Mouse (Mus musculus) hindbrain, embryonic 14.5 days (tissue): ENCODE results near the gene Kdm6b. TPM values are rescaled to one million over a fixed set of nuclear protein-coding genes. Genes with fewer than 3 reads are reported as not detected.

ENCODE experiments used
- ATAC-seq: fragments of 200-750 bp; cut with Nextera tagmentation; 2 replicates; pipeline ENCODE4 v1.8.0; 2017; ENCODE audit warnings: moderate number of reproducible peaks, mild to moderate bottlenecking, moderate TSS enrichment, moderate library complexity; ENCODE audit not compliant: low FRiP score
- DNase-seq: peaks from one replicate; pipeline ENCODE4 v3.0.0-alpha.2; 2015; ENCODE audit warnings: low spot score
- H3K27ac ChIP-seq: fragments of 300-500 bp; sonication (generic); 2 replicates; pipeline ENCODE4 v1.5.1; 2014; ENCODE audit warnings: mild to moderate bottlenecking, moderate library complexity
- H3K27me3 ChIP-seq: fragments of 300-500 bp; sonication (generic); 2 replicates; pipeline ENCODE4 v1.6.1; 2014; ENCODE audit warnings: mild to moderate bottlenecking, low read length, mixed read lengths; ENCODE audit not compliant: control insufficient read depth, insufficient read depth
- H3K36me3 ChIP-seq: fragments of 300-500 bp; sonication (generic); replicated peaks from 2 replicates; pipeline ENCODE4 v1.6.1; 2014; ENCODE audit not compliant: control insufficient read depth, insufficient read depth
- H3K4me1 ChIP-seq: fragments of 300-500 bp; sonication (generic); replicated peaks from 2 replicates; pipeline ENCODE4 v1.6.1; 2014; ENCODE audit warnings: antibody characterized with exemption, low read length, mixed read lengths; ENCODE audit not compliant: control insufficient read depth, insufficient read depth
- H3K4me2 ChIP-seq: fragments of 300-500 bp; sonication (generic); replicated peaks from 2 replicates; pipeline ENCODE4 v1.6.1; 2014; ENCODE audit warnings: mild to moderate bottlenecking, moderate library complexity
- H3K4me3 ChIP-seq: fragments of 300-500 bp; sonication (generic); replicated peaks from 2 replicates; pipeline ENCODE4 v1.5.1; 2014; ENCODE audit warnings: mild to moderate bottlenecking, low read length
- H3K9ac ChIP-seq: fragments of 300-500 bp; sonication (generic); 2 replicates; pipeline ENCODE4 v1.6.1; 2014
- H3K9me3 ChIP-seq: fragments of 300-500 bp; sonication (generic); 2 replicates; pipeline ENCODE4 v1.6.1; 2016; ENCODE audit warnings: low read length; ENCODE audit not compliant: control insufficient read depth
- whole genome bisulfite sequencing: fragments of 180-500 bp; shearing (Covaris S2); extraction: QIAGEN DNeasy Blood & Tissue Kit; methylation state at CpG from one replicate; pipeline ENCODE4 v1.1.7; 2014; 5-methylcytosine and 5-hydroxymethylcytosine counted together
- polyA plus RNA-seq: library from polyadenylated mRNA; unstranded; fragments of >200 nt; fragmentation: Nextera tagmentation; extraction: Ambion mirVana; gene quantifications from 2 replicates; pipeline ENCODE4 v1.2.1, GENCODE M21; 2014

The Kdm6b gene
- polyA plus RNA-seq, 1 experiment from 2014 or later: 33.0 TPM

DNA sequence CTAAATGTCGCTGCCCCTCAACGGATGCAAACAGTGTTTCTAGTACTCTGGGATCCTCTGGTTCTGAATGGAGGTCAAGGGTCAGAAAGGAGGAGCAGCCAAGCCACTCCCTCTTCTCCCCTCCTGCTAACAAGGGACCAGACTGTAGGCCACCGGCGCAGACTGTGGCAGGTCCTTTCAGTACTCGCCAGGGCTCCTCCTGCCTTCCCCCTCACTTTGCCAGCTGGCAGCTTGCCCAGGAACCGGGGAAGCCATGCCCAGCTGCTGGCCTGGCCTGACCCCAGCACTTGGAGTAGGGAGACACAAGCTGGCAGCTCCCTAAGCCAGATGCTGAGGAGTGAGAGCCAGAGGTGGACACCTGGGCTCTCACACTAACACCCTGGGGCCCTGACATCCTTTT is 48.6 kb downstream of the Kdm6b start:
- Histone ChIP-seq H3K9me3 (no peaks in the 10 kb centered on the region), H3K27ac (peak overlapping the region; percentile 100), H3K4me3 (peak overlapping the region; percentile 4; the same call in 1 of the 2 replicates), H3K9ac (peak overlapping the region; percentile 64), H3K27me3 (no peaks in the 10 kb centered on the region), H3K4me1 (peaks cover 32% of the 10 kb centered on the region), H3K36me3 (peaks cover 46% of the 10 kb centered on the region), H3K4me2 (peak overlapping the region; percentile 97)
- WGBS: 2% methylated on average over 6 of the region's 6 CpGs
- ATAC-seq (peak; percentile 49), DNase-seq (peak; percentile 74)

DNA sequence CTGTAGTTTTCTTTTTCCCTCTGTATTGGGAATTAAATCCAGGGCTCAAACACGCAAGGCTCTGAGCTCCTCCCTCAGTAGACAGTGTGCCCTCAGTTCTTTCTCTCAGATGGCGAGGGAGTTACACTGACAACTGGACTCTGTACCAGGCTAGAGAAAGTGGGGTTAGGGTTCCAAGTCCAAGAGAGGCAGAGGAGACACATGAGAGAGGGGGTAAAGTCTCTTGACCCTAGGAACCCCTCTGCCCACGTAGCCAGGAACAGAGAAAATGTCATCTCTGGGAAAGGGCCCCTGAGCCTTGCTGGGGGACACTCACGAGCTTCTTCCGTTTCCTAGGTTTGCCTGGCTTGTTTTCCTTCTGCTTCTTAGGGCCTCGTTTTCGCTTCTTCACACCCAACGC is 49.1 kb downstream of the Kdm6b start:
- Histone ChIP-seq H3K9me3 (no peaks in the 10 kb centered on the region), H3K4me3 (no peak overlapping the region), H3K27me3 (no peaks in the 10 kb centered on the region), H3K36me3 (peaks cover 52% of the 10 kb centered on the region), H3K4me1 (peaks cover 32% of the 10 kb centered on the region), H3K27ac (peak overlapping the region; percentile 100; the same call in 1 of the 2 replicates), H3K4me2 (peak overlapping the region; percentile 97), H3K9ac (peak overlapping the region; percentile 18; the same call in 1 of the 2 replicates)
- 52% methylated on average over 8 of the region's 8 CpGs for WGBS
- DNase-seq (no peak), ATAC-seq (no peak)

DNA sequence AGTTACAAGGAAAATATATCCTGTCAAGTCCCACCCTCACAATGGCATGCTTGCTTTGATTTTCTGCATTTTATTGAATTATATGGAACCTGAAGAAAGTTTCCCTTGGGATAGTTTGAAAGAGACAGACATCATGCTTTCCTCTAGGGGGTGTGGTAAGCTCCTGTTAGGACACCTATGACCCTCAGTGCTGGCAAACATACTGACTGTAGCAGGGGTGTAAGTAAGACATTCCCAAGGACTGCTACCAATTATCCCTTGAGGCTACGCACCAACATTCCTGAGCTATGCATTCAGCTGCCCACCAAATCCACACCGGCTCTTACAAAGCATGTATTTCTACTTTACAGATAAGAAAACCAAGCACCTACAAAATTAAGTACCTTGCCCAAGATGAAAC is 51.0 kb downstream of the Kdm6b start:
- DNase-seq: no peak
- Histone ChIP-seq H3K36me3 (peaks cover 71% of the 10 kb centered on the region), H3K9me3 (no peaks in the 10 kb centered on the region), H3K27me3 (no peaks in the 10 kb centered on the region), H3K4me2 (no peak overlapping the region), H3K4me1 (peaks cover 26% of the 10 kb centered on the region), H3K27ac (no peak overlapping the region), H3K4me3 (no peak overlapping the region), H3K9ac (no peak overlapping the region)
- 86% methylated on average over 2 of the region's 2 CpGs for WGBS
- no peak for ATAC-seq

DNA sequence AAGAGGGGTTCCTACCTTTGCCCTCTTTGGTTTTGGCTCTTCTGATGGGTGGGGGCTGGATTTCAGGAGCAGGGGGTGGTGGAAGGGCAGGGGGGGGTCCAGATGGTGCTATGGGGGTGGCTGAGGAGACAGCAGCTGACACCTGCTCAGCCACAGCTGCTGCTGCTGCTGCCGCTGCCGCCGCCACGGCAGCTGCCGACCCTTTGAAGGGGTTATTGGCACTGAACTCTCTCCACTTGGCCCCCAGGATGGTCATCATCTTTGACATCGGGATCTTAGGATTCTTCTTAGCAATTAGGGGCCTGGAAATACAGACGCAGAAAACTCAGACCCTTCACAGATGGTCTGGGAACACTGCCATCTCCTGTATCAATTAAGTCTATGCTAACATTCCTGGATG is 51.5 kb downstream of the Kdm6b start:
- Histone ChIP-seq H3K9ac (no peak overlapping the region), H3K9me3 (no peaks in the 10 kb centered on the region), H3K4me3 (no peak overlapping the region), H3K27me3 (no peaks in the 10 kb centered on the region), H3K36me3 (peaks cover 75% of the 10 kb centered on the region), H3K4me2 (no peak overlapping the region), H3K27ac (no peak overlapping the region), H3K4me1 (peaks cover 26% of the 10 kb centered on the region)
- no peak for DNase-seq
- ATAC-seq: no peak
- 40% methylated on average over 7 of the region's 7 CpGs for WGBS

DNA sequence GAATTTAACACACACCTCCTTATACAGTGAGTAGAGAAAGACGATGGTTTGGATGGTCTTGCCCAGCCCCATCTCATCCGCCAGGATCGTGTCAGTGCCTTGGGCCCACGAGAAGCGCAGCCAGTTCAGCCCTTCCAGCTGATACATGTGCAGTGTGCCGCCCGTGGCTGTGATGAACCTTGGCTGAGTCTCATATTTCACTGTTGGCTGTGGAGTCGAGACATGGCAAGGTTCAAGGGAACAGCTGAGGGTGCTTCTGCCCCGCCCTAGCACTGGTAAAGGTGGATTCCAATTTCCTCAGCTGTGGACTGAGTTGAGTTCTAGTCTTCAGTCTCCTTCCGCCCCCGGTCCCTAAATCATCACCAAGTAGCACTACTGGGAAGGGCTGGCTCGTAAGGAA is 55.8 kb downstream of the Kdm6b start:
- H3K4me2 ChIP-seq: no peak overlapping the region
- H3K36me3 ChIP-seq: peaks cover 100% of the 10 kb centered on the region
- no peak overlapping the region for H3K27ac ChIP-seq
- ATAC-seq (no peak), DNase-seq (no peak)
- no peaks in the 10 kb centered on the region for H3K27me3 ChIP-seq
- H3K9me3 ChIP-seq: no peaks in the 10 kb centered on the region
- no peak overlapping the region for H3K4me3 ChIP-seq
- no peaks in the 10 kb centered on the region for H3K4me1 ChIP-seq
- WGBS: 95% methylated on average over 12 of the region's 12 CpGs
- no peak overlapping the region for H3K9ac ChIP-seq

DNA sequence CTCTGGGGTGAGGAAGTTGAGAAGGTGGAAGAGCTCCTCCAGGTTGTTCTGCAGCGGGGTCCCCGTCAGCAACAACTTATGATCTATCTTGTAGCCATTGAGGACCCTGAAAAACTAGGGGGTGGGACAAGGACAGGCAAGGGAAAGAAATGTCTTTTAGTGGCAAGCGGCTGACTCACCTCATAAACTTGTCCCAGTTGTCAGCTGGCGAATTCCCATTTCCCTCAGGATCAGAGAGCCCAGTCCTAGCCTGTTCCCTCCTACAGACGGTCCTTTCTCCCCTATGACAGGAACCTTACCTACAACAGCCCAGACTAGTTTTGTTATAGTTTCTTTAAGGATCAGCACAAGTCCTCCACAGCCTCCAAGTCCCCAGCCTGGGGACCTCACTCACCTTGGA is 56.9 kb downstream of the Kdm6b start:
- Histone ChIP-seq H3K27me3 (no peaks in the 10 kb centered on the region), H3K4me2 (no peak overlapping the region), H3K9ac (no peak overlapping the region), H3K4me1 (no peaks in the 10 kb centered on the region), H3K27ac (no peak overlapping the region), H3K36me3 (peaks cover 100% of the 10 kb centered on the region), H3K4me3 (no peak overlapping the region), H3K9me3 (no peaks in the 10 kb centered on the region)
- WGBS: 90% methylated on average over 5 of the region's 5 CpGs
- no peak for ATAC-seq
- no peak for DNase-seq

Other genes starting within 250 kb of the Kdm6b start
- 0.25 and 0.30 TPM in 2 replicates for gene Alox8, start 215.8 kb downstream of the Kdm6b start, polyA plus RNA-seq
- gene Gucy2e, start 176.6 kb downstream of the Kdm6b start, polyA plus RNA-seq: 0.29 and 0.34 TPM in 2 replicates
- gene Cntrob, start 89.9 kb downstream of the Kdm6b start, polyA plus RNA-seq: 11.0 and 12.3 TPM in 2 replicates
- 176 and 197 TPM in 2 replicates for gene Trappc1, start 89.7 kb downstream of the Kdm6b start, polyA plus RNA-seq
- 4.3 and 4.7 TPM in 2 replicates for gene Kcnab3, start 87.4 kb downstream of the Kdm6b start, polyA plus RNA-seq
- 224 and 231 TPM in 2 replicates for gene Rnf227, start 73.2 kb downstream of the Kdm6b start, polyA plus RNA-seq
- 67.5 and 76.6 TPM in 2 replicates for gene Chd3, start 44.3 kb downstream of the Kdm6b start, polyA plus RNA-seq
- gene Naa38, start 18.2 kb downstream of the Kdm6b start, polyA plus RNA-seq: 117 and 130 TPM in 2 replicates
- 23.9 and 26.7 TPM in 2 replicates for gene Cyb5d1, start 18.0 kb downstream of the Kdm6b start, polyA plus RNA-seq
- gene Tmem88, start 15.4 kb downstream of the Kdm6b start, polyA plus RNA-seq: 5.4 and 7.7 TPM in 2 replicates
- gene Dnah2, start 135.4 kb upstream of the Kdm6b start, polyA plus RNA-seq: 4.8 and 4.9 TPM in 2 replicates
- gene Efnb3, start 146.5 kb upstream of the Kdm6b start, polyA plus RNA-seq: 39.9 and 40.8 TPM in 2 replicates
- gene Wrap53, start 166.6 kb upstream of the Kdm6b start, polyA plus RNA-seq: 15.6 and 16.8 TPM in 2 replicates
- gene Trp53, start 166.7 kb upstream of the Kdm6b start, polyA plus RNA-seq: 55.7 TPM in 2 replicates
- 72.1 and 94.2 TPM in 2 replicates for gene Atp1b2, start 192.3 kb upstream of the Kdm6b start, polyA plus RNA-seq
- gene Shbg, start 204.2 kb upstream of the Kdm6b start, polyA plus RNA-seq: not detected in 2 replicates
- gene Sat2, start 208.3 kb upstream of the Kdm6b start, polyA plus RNA-seq: 16.9 and 24.5 TPM in 2 replicates
- gene Fxr2, start 219.3 kb upstream of the Kdm6b start, polyA plus RNA-seq: 27.9 and 35.1 TPM in 2 replicates
- gene Sox15, start 241.6 kb upstream of the Kdm6b start, polyA plus RNA-seq: not detected in 2 replicates
- gene Mpdu1, start 249.0 kb upstream of the Kdm6b start, polyA plus RNA-seq: 47.4 and 63.7 TPM in 2 replicates